Mouse (Mus musculus): ENCODE data around the gene Rplp2.

- TF ChIP-seq EP300 (IDR thresholded peaks at IDR 0.05; ENCODE audit: insufficient read depth, low read depth, low read length), result no peak
- no peak for TF ChIP-seq CTCF (IDR thresholded peaks at IDR 0.05; ENCODE audit: low read depth, low read length)
- no peak for TF ChIP-seq POLR2A (IDR thresholded peaks at IDR 0.05; ENCODE audit: insufficient read depth, low read length)
Observed at GRCm38 (mm10) chr7:141442199-141442598, 5.0 kb upstream of the Rplp2 start.
